Mouse (Mus musculus): ENCODE data around the gene Nrxn3.

Gene Nrxn3

DNA sequence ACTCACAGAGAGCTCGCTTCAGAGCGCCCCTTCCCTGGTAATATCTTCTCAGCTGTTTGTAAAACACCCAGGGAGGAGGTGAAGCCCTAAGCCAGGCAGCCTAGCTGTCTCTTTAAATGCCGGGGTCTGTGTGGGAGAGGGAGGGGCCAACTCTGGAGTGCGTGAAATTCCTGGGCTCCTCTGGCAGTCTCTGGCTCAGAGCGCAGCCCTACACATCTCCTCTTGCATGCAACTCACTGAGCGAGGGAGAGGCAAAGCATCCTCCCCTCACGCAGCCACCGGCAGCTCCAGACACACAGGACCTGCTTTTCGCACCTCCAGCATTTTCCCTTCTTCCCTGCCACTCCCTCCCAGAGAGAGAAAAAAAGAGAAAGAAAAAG, at the start of gene Nrxn3:
Gene Nrxn3 (plus strand): TSS at position 186 of the 380 bp plus-strand sequence.
- no peak for DNase-seq (ENCODE audit: low spot score)

DNA sequence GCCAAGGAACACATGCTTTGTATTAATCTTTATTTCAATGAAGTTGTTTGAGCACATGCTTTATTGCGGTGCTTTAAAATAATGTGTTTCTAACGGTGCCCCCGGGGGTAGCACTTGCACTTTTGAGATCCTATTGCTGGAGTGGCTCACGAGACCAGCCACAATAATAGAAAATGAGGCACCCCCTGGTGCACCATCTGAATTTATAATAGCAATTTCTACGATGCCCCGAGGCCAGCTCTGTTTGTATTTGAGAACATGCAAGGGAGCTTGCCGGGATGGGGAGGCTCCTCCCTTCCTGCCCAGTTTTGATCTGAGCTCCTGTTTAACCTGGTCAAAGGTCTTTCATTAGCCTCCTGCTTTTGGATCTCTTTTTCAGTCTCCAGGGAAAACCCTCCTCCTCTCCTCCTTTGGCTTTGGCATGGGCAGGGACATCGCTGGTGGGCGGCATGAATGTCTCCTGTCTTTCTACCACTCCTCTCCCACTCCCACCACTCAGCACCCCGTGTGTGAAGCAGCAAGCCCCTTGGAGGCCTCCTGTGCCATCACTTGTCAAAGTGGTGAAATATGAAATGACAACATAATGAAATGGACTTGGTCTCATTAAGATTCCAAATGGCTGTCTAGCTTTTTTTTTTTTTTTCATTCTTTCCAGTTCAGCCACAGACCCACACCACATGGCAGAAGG, 18.4 kb upstream of the Nrxn3 start:
- no peak for DNase-seq (ENCODE audit: low spot score)

DNA sequence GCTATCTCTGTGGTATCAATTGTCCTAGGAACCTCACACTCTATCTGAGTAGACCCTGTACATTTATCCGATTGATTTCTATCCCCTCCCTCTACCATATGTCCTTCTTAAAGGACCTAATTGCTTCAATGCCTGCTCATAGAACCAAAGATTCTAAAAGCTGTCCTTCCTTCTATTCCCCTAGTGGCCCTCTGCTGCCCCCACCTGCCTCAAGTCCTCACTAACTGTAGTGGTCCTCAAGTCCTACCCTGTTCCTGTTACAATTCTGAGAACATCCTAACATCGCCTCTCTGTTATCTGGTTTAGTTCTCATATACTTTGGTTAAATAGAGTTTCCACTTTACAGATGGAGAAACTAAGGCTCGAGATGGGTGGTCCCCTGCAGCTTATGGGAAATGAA, 16.7 kb upstream of the Nrxn3 start:
- no peak for DNase-seq (ENCODE audit: low spot score)

DNA sequence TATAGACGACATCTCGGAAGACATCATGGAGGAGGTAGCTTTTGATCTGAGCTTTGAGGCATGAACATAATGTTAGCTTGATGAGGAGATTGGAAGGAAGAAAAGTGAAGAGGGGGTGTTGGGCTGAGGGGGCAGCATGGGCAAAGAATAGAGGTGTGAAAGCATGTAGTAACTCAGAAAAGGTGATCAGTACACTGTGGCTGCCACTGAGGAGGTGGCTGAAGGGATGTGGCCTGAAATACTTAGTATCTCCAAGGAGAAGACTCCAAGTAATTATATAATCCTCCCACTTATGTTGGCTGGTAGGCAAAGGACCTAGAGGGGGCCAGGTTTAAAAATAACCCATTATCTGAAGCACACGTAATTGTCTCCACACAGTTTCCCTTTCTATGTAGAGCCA, 14.9 kb upstream of the Nrxn3 start:
- DNase-seq (ENCODE audit: low spot score), result no peak

DNA sequence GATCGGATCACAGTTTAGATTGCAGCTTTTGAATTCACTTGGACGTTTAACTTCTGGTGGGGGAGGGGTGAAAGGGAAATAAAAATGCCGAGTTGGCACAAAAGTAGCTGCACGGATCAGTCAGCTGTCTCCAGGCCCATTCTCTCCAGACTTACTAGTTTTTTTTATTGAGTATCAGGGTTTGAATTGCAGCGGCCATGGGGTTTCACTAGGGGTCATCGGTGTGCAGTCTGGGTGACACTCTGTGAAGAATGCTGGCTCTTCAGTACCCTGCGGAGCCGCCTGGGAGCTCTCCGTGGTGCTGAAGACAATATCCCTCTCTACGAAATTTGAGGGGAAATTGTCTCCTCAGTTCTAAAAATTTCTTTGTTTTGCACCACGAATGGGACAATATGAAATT, 13.5 kb upstream of the Nrxn3 start:
- no peak for DNase-seq (ENCODE audit: low spot score)

DNA sequence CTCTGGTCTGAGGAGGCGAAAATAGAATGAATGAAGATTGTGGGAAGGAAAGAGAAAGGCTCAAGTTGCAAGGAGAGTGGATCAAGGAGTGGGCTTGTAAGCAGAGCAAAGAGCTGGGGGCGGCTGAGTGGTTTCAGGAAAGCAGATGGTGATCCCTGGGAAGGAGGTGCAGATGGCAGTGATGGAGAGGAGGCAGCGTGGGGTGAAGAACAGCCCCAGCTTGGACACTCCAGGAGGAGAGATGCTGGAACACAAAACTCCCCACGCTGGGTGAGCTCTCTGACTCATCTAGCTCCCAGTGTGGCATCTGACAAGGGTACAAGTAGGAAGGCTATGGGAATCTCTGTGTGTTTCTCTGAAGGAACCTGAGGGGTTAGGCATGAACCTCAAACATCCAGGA, 9.2 kb upstream of the Nrxn3 start:
- no peak for DNase-seq (ENCODE audit: low spot score)

DNA sequence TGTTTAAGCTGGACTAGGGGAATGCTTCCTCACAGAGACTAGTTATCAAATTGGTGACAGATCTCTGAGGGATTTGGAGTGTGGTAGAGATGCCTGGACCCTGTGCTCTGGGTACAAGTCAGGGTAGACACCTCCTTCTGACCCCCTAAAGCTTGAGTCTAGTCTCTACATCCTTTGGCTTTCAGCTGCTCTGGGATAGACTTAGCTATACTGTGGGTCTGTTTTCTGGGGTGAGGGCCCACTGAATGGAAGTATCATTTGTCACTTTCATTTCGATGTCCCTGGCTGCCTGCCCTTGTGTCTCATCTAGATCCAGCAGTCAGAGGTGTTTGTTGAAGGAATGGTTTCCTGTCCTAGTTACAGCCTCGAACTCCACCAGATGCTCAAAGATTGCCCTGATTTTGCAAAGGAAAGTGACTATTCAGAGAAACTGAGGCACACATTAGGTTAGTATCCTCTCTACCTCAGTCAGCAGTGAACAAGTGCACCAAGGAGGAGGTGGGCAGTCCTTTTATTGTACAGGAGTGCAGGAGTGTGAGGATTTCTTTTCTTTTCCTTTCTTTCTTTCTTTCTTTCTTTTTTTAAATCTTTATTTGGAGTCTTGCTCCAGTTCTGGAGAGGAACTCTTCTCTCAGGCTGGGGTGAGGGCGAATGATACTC, 515 bp upstream of the Nrxn3 start:
- DNase-seq (ENCODE audit: low spot score), result no peak

DNA sequence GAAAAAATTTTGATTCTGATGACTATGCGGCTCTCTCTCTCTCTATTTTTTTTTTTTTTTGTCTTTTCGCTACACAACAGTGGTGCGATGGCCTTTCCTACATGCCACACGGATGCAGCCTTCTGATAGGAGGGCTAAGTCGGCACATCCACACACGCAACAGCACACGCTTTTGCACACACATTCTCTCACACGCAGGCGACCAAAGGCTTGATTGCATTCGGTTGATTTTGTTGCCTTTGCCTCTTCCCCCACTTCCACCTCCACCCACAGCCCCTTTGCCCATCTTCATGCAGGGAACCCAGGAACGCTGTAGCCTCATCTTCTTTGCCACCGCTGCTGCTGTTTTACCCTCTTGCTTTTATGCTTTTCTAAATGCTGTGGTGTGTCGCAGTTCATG, 3.6 kb downstream of the Nrxn3 start:
- no peak for DNase-seq (ENCODE audit: low spot score)

DNA sequence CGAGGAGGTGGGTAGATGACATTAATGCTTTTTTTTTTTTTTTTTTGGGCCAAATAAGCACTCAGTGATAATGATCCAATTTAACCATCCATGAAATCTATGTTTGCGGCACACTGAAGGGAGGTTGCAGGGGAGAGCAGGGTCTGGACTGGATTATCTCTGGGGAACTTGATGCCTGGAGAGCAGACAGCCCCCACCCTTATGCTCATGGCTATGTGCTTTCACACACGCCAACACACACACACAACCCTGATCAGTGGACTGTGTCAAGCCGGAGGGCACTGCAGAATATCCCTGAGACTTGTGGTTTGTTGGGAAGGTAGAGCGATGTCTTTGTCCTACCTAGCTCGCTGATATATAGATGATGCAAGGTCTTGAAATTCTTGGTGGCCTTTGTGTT, 4.1 kb downstream of the Nrxn3 start:
- no peak for DNase-seq (ENCODE audit: low spot score)

DNA sequence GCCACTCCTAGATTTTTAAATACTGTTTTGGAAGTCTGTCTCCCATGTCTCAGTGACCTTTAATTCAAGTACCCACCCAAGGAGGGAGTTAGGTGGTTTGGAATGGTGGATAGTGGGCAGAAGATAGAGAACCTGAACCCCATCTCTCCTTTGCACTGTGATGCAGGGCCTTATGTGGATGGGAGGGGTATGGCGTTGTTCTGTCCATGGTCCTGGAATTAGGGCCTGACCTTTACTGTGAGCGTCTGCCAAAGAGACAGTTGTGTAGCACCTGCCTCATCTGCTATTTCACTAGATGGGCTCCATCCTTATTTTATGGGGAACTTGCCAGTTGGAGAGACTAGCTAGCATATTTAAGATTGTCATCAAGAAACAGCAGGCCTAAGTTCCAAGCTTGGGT, 8.0 kb downstream of the Nrxn3 start:
- DNase-seq (ENCODE audit: low spot score), result no peak

DNA sequence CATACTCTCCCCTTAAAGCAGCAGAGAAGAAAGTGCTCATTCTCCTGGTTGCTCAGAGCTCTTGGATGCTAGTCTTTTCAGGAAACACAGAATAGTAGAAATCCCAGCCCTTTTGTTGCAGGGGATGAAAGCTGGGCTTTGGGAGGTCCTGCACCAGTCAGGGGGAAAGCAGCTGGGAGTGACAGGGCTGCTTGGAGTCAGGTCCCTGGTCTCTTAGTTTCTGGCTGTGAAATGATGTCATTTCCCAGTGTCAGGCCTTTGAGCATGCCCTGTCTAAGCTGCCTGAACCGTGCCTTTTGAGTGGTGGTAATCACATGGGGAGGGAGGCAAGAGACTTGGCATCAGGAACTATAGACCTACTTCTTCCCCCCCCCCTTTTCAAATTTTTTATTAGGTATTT, 12.4 kb downstream of the Nrxn3 start:
- DNase-seq (ENCODE audit: low spot score), result no peak

DNA sequence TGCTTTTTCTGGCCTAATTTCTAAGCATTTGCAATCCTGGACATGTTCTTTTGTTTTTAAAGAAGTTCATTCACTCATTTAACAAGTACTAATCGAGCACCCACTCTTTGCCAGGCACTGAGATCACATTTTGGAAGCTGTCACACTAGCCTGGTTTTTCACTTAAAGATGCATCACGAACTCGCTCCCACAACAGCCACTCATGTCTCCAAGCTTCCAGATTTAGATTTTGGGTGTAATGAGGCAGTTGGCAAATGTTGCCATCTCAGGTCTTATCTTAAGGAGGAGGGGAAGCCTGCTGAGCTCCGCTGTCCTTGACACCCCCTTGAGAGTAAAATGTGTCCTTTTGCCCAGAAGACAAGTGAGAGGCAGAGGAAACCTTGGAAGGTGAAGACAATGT, 14.4 kb downstream of the Nrxn3 start:
- DNase-seq (ENCODE audit: low spot score), result no peak

DNA sequence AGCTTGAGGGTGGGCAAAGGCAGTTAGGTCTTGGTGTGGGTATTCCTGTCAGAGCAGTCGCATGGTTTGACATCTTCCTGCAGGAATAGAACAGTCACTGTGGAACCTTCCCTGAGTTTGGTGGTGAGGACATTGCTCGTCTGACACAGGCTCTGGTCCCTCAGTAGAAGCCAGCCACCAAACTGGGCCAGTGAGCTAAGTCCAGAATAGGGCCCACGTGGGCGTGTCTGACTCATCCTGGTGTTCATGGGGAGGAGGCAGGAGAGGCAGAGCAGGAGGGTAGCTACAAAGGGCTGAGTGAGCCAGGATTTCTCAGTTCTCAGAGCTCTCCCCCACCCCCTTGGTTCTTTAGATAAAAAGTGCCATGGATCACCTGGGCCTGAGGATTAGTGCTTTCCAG, 15.9 kb downstream of the Nrxn3 start:
- no peak for DNase-seq (ENCODE audit: low spot score)

DNA sequence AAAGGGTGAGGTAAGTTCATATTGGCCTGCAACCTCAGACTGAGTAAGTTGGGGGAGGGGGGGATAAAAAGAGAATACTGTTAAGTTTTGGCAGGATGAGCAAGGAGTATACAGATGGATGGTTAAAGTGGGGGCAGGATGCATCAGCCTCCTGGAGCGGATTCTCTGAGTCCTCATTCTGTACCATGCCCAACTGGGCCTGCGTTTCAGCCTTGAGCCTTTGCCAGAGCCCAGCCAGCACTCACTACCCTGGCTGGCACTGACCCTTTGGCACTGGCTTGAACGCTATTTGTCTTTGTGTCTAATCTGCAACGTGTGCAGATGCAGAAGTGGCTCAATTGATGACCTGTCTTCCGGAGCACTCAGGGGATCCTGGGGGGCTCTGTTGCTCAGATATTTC, 24.1 kb downstream of the Nrxn3 start:
- no peak for DNase-seq (ENCODE audit: low spot score)

DNA sequence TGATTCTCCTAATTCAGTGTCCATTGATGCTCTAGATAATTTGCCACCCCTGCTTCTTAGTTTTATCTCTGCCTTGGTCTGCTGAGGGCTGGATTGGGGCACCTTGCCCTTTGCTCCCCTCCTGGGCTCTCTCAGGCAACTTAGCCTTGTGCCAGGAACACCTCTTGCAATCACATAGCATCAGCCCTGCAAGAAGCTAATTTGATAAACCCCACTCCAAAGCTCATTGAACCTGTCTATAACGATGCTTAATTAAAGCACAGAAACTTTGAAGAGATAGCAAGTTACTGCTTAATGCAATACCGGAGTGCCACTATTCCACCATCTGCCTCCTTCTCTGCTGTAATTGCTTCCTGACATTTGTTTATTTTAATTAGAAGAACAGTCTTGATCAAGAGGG, 42.1 kb downstream of the Nrxn3 start:
- no peak for DNase-seq (ENCODE audit: low spot score)

DNA sequence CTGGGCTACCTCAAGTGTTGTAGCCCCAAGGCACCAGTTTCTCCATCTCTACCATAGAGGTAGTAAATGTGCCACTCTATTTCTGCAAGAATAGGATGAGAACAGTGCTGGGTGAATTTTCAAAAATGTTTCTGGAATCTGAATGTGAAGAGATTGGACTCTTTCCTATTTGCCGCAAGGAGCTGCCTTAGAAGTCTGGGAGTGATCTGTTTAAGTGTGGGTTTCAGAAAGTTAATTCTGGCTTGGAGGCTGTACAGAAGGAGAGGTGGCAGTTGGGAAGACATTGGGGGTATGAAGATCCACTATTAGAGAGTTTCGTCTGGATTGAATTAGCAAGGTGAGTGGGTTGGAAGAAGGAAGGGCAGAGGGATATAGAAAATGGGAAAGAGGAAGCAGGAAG, 52.0 kb downstream of the Nrxn3 start:
- DNase-seq (ENCODE audit: low spot score), result no peak

DNA sequence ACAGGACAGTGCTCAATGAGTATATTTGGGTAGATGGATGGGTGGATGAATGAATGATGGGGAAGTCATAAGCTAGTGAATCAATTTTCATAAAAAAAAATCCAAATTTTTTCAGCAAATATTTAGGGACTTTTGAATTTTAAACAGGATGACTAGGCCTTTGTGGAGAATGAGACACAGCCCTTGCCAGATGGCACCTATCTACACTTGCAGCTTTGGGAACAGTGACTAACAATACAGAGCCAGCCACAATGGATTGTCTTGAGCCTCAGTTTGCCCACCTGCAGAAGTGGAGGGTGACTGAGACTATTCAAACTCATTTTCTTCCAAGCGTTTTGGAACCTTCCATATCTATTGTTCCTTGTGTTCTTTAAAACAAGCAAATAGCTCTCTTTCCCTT, 55.4 kb downstream of the Nrxn3 start:
- DNase-seq (ENCODE audit: low spot score), result no peak

DNA sequence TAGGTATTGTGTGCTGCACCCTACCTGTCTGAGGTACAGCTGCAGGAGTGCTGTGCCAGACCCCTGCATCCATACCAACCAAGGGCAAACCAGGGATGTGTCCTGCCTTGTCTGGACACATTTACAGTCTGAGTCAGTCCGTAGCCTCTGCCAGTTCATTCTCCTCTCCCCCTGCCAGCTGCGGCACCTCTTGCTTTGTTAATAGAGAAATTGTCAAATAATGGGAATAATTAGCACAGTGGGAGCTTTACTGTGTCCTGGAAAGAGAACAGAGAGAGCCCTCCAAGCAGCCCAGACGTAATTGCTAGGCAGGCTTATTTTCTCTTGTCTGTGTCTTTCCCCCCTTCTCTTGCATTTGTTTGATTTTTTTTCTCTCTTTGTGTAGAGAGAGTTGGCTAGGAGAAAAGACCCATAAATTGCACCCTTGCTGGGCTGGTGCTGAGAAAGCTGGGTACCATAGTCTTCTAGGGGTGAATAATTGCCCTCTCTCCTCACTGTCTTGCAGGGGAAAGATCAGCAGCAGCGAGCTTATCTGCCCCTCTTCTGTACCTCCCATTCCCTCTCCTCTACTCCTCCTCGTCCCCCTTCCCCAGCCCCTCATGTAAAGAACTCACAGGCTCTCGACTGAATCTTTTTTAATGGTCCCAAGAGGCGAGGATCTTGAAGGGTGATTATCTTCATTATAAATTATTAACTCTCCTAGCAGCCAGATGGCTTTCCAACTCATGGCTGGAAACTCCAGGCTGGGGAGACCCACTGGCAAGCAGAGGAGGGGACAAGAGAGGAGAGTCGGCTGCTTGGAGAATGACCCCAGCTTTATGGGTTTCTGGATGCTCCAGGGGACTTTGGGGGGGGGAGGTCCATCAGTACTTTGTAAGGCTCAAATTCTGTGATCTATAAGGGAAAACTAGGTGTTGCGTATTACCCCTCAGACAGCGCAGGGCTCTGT, 61.8 kb downstream of the Nrxn3 start:
- no peak for DNase-seq (ENCODE audit: low spot score)

DNA sequence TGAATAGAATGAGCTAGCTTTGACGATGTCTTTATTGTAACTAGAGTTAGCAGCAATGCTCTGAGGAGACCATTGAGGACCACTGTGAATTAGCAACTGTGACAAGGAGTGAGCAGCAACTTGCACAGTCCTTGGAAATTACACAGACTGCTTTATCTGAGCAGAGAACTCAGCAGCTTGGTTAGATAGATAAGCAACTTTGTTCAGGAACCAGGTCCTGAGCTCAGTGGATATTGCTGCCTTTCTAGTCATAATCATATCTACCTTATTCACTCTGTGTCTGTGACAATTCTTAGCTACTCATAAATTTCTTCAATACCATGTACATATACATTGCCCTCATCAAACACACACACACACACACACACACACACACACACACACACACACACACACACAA, 70.6 kb downstream of the Nrxn3 start:
- DNase-seq (ENCODE audit: low spot score), result no peak

DNA sequence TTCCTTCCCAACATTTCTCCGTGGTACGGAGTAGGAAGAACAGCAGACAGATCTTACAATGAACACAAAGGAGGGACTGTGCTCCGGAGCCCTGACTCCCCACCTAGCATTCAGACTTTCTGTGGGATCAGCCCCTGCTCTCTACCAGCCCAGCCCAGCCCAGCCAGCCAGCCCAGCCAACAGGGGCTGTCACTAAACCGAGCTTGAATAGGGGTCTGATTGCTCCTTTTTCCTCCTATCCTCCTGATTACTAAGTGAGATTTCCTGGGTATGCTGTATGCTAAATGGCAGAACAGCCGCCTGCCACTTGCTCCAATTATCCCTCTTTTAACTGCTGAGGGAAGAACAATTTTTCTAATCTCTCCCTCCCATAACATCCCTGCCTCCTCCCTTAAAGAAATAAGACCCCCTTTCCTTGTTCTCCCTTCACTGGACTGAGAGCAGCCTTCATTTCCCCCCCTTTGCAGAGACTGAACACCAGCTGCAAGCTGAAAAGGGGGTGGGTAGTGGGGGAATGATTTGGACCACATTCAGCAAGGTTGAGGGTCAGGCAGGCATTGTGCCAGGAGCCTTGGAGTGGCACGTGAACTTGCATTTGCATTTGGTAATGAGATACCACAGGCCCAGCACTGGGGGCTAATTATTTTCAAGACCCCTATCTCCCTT, 78.4 kb downstream of the Nrxn3 start:
- no peak for DNase-seq (ENCODE audit: low spot score)

DNA sequence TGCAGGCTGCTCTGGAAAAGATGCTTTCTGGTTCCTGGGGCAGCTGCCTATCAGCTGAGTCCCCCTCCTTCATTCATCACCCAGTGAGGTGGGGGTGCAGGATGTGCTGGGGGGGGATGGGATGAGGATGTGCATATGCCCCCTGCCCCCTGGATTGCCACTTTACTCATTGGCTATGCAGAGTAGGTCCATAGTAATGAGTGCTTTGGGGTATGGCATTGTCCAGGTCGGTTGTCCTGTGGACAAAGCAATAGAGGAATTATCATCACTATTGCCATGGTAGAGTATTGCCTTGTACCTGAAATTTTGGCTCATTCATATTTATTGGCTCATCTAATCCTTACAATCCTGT, 79.0 kb downstream of the Nrxn3 start:
- no peak for DNase-seq (ENCODE audit: low spot score)

DNA sequence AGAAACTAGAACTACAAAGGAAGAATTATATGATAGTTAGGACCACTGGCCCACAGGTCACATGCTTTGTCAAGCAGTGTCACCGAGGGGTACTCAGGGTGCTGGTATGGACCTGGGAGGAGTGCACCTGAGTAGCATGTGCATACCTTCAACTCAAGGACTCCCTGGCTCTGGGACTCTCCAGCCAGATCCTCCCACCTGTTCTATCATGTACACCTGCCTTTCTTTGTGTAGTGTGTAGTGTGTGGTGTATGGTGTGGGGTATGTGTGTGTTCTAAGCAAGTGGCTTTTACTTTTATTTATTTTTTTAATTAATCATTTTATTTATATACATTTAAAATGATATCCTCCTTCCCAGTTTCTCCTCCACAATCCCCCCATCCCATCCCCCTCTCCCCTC, 86.3 kb downstream of the Nrxn3 start:
- no peak for DNase-seq (ENCODE audit: low spot score)

DNA sequence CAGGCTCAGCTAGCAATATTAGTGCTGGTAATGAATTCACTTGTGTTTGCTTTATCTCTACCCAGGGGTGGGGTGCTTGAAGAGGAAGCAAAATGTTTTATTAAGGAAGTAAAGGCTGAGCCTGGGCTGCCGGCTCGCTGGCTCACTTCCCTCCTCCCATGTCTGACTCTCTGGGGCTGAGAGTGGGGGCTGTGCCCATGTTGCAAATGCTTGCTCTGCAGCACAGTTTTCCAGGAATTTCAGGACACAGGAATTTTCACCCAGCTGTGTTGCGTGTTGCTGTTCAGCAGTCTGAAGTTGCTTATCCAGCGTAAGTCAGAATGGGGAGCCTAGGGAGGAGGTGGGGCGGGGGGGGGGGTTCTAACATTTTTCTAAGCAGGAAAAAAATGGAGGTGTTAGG, 89.5 kb downstream of the Nrxn3 start:
- DNase-seq (ENCODE audit: low spot score), result no peak

Measured in T-cell, adult 2 months (primary cell).